Mouse (Mus musculus) midbrain, embryonic 14.5 days (tissue): ENCODE results near the gene Olfr541. TPM values are rescaled to one million over a fixed set of nuclear protein-coding genes. Genes with fewer than 3 reads are reported as not detected.
A peak's percentile ranks its signal among the peaks of the same experiment; 100 is the strongest.
"Not testable (repeated sequence)": the region's sequence is repeated elsewhere in the genome, so short reads cannot be mapped to it uniquely, and the experiment has no call there.

Source experiments
- ATAC-seq: fragments of 200-750 bp; cut with Nextera tagmentation; 2 replicates; pipeline ENCODE4 v1.8.0; 2017; ENCODE audit warnings: moderate number of reproducible peaks, moderate library complexity; ENCODE audit not compliant: low FRiP score, low TSS enrichment
- DNase-seq: peaks from one replicate; pipeline ENCODE4 v3.0.0-alpha.2; 2015
- H3K27ac ChIP-seq: fragments of 300-500 bp; sonication (generic); replicated peaks from 2 replicates; pipeline ENCODE4 v1.5.1; 2014; ENCODE audit warnings: mild to moderate bottlenecking, low read depth, low read length, moderate library complexity
- H3K27me3 ChIP-seq: fragments of 300-500 bp; sonication (generic); 2 replicates; pipeline ENCODE4 v1.6.1; 2014; ENCODE audit warnings: low read length, control low read depth, mixed read lengths; ENCODE audit not compliant: control insufficient read depth, insufficient read depth
- H3K36me3 ChIP-seq: fragments of 300-500 bp; sonication (generic); 2 replicates; pipeline ENCODE4 v1.6.1; 2014; ENCODE audit warnings: low read length, control low read depth; ENCODE audit not compliant: control insufficient read depth, insufficient read depth
- H3K4me1 ChIP-seq: fragments of 300-500 bp; sonication (generic); 2 replicates; pipeline ENCODE4 v1.6.1; 2014; ENCODE audit warnings: mild to moderate bottlenecking, antibody characterized with exemption, low read length, control low read depth; ENCODE audit not compliant: control insufficient read depth, insufficient read depth
- H3K4me2 ChIP-seq: fragments of 300-500 bp; sonication (generic); 2 replicates; pipeline ENCODE4 v1.6.1; 2014; ENCODE audit warnings: mild to moderate bottlenecking, low read length, moderate library complexity
- H3K4me3 ChIP-seq: fragments of 300-500 bp; sonication (generic); replicated peaks from 2 replicates; pipeline ENCODE4 v1.5.1; 2014; ENCODE audit warnings: low read depth, low read length
- H3K9ac ChIP-seq: fragments of 300-500 bp; sonication (generic); replicated peaks from 2 replicates; pipeline ENCODE4 v1.6.1; 2014; ENCODE audit warnings: mild to moderate bottlenecking, low read length, moderate library complexity
- H3K9me3 ChIP-seq: fragments of 300-500 bp; sonication (generic); 2 replicates; pipeline ENCODE4 v1.6.1; 2016; ENCODE audit warnings: low read length, control low read depth, mixed read lengths; ENCODE audit not compliant: control insufficient read depth
- WGBS: fragments of 180-500 bp; shearing (Covaris S2); extraction: QIAGEN DNeasy Blood & Tissue Kit; methylation state at CpG from one replicate; pipeline ENCODE4 v1.1.7; 2014; 5-methylcytosine and 5-hydroxymethylcytosine counted together
- polyA plus RNA-seq: library from polyadenylated mRNA; unstranded; fragments of >200 nt; fragmentation: Nextera tagmentation; extraction: Ambion mirVana; gene quantifications from 2 replicates; pipeline ENCODE4 v1.2.1, GENCODE M21; 2014

Gene Olfr541
- not detected in 2 replicates for polyA plus RNA-seq

- no peak within 1 kb of the TSS for H3K27ac ChIP-seq
- no peaks in the 10 kb centered on the region for H3K27me3 ChIP-seq
- no peaks in the 10 kb centered on the region for H3K36me3 ChIP-seq
- H3K4me3 ChIP-seq, result no peak within 1 kb of the TSS
- no peaks in the 10 kb centered on the region for H3K4me1 ChIP-seq
- DNase-seq, result no peak
- H3K4me2 ChIP-seq, result no peak within 1 kb of the TSS
- no peaks in the 10 kb centered on the region for H3K9me3 ChIP-seq
- H3K9ac ChIP-seq, result no peak within 1 kb of the TSS
- ATAC-seq, result no peak
Observed at GRCm38 (mm10) chr7:140696967-140697366, at the start of gene Olfr541. Gene Olfr541 (plus strand): TSS chr7:140697267.

- H3K4me2 ChIP-seq, result no peak within 1 kb of the TSS
- H3K36me3 ChIP-seq, result no peaks in the 10 kb centered on the region
- no peak for DNase-seq
Observed at GRCm38 (mm10) chr7:140659630-140660029, 37.4 kb upstream of the Olfr541 start, which contains the start of gene Olfr539. Gene Olfr539 (plus strand): TSS chr7:140659930.

GRCm38 (mm10) chr7:140670693-140671092 is 26.4 kb upstream of the Olfr541 start:
- not testable (repeated sequence) for ATAC-seq, H3K27ac ChIP-seq, H3K4me1 ChIP-seq, H3K9me3 ChIP-seq, H3K4me2 ChIP-seq, H3K9ac ChIP-seq, H3K4me3 ChIP-seq, DNase-seq, H3K27me3 ChIP-seq, H3K36me3 ChIP-seq
- 87% methylated on average over 3 of the region's 3 CpGs for WGBS

More at GRCm38 (mm10) chr7:140659630-140660029, 37.4 kb upstream of the Olfr541 start, which contains the start of gene Olfr539:
- no peak for ATAC-seq
- WGBS, result 86% methylated on average over 4 of the region's 4 CpGs
- Histone ChIP-seq H3K9me3 (no peaks in the 10 kb centered on the region), H3K4me3 (no peak within 1 kb of the TSS), H3K27me3 (no peaks in the 10 kb centered on the region), H3K9ac (no peak within 1 kb of the TSS), H3K27ac (no peak within 1 kb of the TSS), H3K4me1 (no peaks in the 10 kb centered on the region)

GRCm38 (mm10) chr7:140675863-140676262 is 21.2 kb upstream of the Olfr541 start:
- no peak overlapping the region for H3K4me3 ChIP-seq
- no peaks in the 10 kb centered on the region for H3K4me1 ChIP-seq
- no peak overlapping the region for H3K27ac ChIP-seq
- no peaks in the 10 kb centered on the region for H3K27me3 ChIP-seq
- H3K4me2 ChIP-seq, result peak overlapping the region; percentile 31; the same call in 1 of the 2 replicates
- H3K9ac ChIP-seq, result no peak overlapping the region
- DNase-seq, result peak; percentile 3
- no peaks in the 10 kb centered on the region for H3K9me3 ChIP-seq
- no peak for ATAC-seq
- WGBS, result 2% methylated on average over 6 of the region's 6 CpGs
- H3K36me3 ChIP-seq, result no peaks in the 10 kb centered on the region

DNA sequence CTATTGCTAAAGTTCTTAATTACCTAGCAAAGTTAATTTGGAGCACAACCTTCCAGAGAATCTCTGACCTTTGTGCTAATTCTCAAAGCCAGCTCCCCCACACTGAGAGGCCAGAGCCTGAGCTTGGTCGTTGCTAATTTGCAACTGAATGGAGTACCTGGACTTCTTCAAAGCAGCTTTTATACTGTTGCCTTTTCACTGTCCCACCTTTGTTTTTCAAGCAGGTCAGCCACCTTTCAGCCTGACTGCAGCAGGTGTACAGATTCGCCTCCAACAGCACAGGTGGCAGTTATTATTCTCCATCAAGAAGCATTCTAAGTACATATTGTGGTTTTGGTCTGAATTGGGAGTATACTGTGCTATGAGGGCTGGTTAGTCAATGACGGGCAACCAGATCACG is 17.5 kb upstream of the Olfr541 start:
- WGBS, result 66% methylated on average over 4 of the region's 4 CpGs
- not testable (repeated sequence) for H3K27ac ChIP-seq, ATAC-seq, H3K36me3 ChIP-seq, DNase-seq, H3K4me1 ChIP-seq, H3K4me2 ChIP-seq, H3K4me3 ChIP-seq, H3K27me3 ChIP-seq, H3K9ac ChIP-seq, H3K9me3 ChIP-seq

DNA sequence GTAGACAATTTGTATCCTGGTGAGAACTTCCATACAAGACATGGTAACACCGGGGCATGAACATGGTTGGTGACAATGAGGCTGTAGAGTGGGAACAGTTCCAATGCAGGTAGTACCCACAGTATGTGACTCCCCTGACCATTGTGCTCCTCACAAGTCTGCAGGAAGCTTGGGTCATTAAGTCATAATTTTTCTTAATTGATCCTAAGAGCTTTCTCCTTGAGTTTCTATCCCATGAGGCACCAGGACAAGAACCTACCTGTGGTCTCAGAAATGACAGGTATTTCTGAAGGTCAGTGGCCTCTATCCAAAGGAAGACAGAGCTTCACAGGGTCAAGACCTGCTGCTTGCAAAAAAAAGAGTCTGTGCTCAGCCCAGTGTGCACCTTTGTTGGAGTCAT is 15.4 kb upstream of the Olfr541 start, which contains the start of gene Olfr45:
Olfr45 (plus strand) TSS at position 301 of the 400 bp plus-strand sequence.
- Histone ChIP-seq H3K9me3 (no peaks in the 10 kb centered on the region), H3K27me3 (no peaks in the 10 kb centered on the region), H3K9ac (no peak within 1 kb of the TSS), H3K36me3 (no peaks in the 10 kb centered on the region), H3K27ac (no peak within 1 kb of the TSS), H3K4me2 (no peak within 1 kb of the TSS), H3K4me3 (no peak within 1 kb of the TSS), H3K4me1 (no peaks in the 10 kb centered on the region)
- 97% methylated on average over 1 of the region's 1 CpGs for WGBS
- ATAC-seq (no peak), DNase-seq (no peak)

DNA sequence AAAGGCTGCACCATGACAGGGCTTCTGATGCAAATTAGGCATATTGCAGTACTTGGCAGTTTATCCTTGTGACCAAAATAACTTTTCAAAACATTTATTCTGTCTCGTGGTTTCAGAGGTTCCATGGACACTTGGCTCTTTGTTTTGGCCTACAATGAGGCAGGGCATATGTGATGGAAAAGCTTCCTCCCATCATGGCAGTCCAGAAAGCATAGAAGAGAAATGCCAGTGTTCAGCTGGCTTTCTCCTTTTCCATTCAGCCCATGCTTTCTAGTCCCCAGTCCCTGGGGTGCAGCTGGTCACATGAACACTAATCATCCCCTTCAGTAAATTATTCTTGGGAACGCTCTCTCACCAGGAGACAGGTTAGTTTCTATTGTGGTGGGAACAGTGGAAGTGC is 9.3 kb downstream of the Olfr541 start:
- DNase-seq (peak; percentile 17), ATAC-seq (no peak)
- Histone ChIP-seq H3K4me3 (no peak overlapping the region), H3K36me3 (no peaks in the 10 kb centered on the region), H3K4me1 (no peaks in the 10 kb centered on the region), H3K27ac (no peak overlapping the region), H3K9ac (no peak overlapping the region), H3K27me3 (no peaks in the 10 kb centered on the region), H3K4me2 (no peak overlapping the region), H3K9me3 (no peaks in the 10 kb centered on the region)
- WGBS, result 26% methylated on average over 2 of the region's 2 CpGs

- no peak overlapping the region for H3K4me3 ChIP-seq
- no peaks in the 10 kb centered on the region for H3K9me3 ChIP-seq
- no peak overlapping the region for H3K27ac ChIP-seq
- 86% methylated on average over 6 of the region's 6 CpGs for WGBS
- ATAC-seq (no peak), DNase-seq (no peak)
- no peaks in the 10 kb centered on the region for H3K4me1 ChIP-seq
- no peak overlapping the region for H3K9ac ChIP-seq
- no peaks in the 10 kb centered on the region for H3K27me3 ChIP-seq
- no peaks in the 10 kb centered on the region for H3K36me3 ChIP-seq
- H3K4me2 ChIP-seq, result no peak overlapping the region
Observed at GRCm38 (mm10) chr7:140707536-140708284, 10.6 kb downstream of the Olfr541 start.
